Mouse (Mus musculus) lung, postnatal 14 days (tissue): Measurements from ENCODE around the gene Myo3b.
"Not testable (repeated sequence)": the region's sequence is repeated elsewhere in the genome, so short reads cannot be mapped to it uniquely, and the experiment has no call there.

ENCODE experiments used
- DNase-seq: peaks from one replicate; pipeline ENCODE4 v3.0.0; 2021

Gene Myo3b

DNA sequence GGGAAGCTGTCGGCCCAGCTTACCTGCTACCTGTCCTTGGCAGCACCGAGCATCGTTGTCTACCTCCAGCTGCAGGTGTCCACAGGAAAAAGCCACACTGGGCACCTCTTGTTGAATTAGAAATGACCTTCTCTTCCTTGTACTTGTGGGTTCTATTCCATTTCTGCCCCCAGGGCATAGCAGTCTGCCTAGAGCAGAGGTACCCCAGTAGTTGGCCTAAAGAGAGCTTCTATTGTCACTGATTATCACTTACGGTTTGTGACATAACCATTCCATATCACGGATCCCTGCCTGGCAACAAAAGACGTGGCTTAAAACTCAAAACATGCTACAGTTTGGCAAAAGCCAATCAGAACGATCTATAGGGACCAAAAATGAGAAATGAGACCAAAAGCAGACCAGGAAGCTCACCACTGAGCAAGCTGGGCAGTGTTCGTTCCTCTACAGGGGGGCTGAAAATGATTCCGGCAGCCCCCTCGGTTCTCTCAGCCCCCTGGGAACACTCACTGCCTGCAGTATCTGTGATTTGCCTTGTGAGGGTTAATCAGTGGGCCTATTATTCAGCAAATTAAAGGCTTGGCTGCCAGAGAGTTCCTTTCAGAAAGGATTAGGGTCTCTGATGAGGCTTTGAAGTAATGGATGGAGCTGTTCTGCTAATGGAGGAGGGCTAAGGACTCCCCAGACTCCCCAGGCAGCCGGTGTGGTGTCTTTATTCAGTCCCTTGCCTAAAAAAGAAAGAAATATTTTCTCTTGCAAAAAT, 163.1 kb downstream of the Myo3b start:
- DNase-seq: no peak

DNA sequence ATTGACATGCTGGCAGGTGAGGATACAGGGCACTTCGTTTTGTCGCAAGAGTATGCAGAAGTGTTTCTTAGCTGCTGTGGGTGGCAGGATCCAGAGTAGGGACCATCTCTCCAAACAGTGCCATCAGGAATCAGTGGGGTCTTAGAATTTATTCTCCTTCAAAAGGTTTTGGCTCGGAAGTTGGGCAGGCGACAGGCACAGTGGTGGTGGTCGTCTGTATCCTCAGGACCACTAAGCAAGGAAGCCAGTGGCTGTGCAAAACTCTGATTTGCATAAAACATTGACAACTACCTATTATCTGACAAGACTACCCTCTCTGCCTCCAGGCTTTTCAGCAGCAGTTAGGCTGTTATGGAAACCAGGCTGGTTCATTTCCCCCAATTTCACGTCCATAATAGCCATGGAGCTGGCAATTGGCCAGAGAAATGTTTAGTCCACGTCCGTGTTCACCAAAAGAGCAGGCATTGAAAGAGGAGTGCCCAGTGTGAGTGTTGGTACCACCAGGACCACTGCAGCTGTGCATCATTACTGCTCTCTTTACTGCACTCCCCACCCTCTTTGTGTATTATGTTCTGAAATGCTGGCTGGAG, 163.7 kb downstream of the Myo3b start:
- no peak for DNase-seq

DNA sequence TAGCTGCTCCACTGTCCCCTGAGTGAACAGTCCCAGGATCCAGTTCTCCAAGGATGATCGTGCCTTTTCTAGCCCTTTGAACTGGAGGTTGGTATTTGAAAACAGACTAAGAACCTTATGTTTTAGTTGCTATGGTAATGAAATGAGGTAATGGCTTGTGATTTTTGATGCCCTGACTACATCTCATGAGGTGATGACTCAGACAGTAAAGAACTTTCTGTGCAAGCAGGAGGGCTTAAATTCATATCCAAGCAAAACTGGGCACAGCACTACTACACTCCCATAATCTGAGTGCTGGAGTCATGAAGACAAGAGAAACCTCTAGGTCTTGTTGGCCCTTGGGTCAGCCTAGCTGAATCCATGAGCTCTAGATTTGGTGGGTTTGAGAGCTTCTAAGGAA, 169.5 kb downstream of the Myo3b start:
- no peak for DNase-seq

GRCm38 (mm10) chr2:70209790-70210189, 170.9 kb downstream of the Myo3b start:
- DNase-seq: no peak

- no peak for DNase-seq
These were observed 171.8 kb downstream of the Myo3b start for GRCm38 (mm10) chr2:70210427-70211332.

- no peak for DNase-seq
These were observed 175.5 kb downstream of the Myo3b start for GRCm38 (mm10) chr2:70214401-70214800.

GRCm38 (mm10) chr2:70217800-70218199, 178.9 kb downstream of the Myo3b start:
- DNase-seq: no peak

- no peak for DNase-seq
These were observed 179.5 kb downstream of the Myo3b start for GRCm38 (mm10) chr2:70218469-70218868.

GRCm38 (mm10) chr2:70226679-70227078, 187.8 kb downstream of the Myo3b start:
- DNase-seq: peak; percentile 9

DNA sequence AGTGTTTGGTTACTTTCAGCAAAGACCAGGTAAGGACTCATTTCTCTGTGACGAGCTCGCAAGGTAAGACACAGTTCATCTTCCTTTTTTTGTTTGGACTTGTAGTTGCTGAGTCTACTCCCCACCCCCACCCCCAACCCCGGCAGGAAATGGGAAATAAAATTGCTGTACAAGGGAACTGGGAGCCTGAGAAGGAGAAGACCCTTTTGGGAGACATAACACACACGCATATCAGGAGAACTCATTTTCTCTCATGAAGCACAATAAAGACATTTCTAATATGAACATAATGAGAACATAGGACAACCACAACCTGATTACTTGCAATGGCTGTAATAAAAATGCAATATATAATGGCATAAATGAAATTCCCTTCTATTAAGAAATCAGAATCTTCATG, 195.5 kb downstream of the Myo3b start:
- DNase-seq: not testable (repeated sequence)

- no peak for DNase-seq
These were observed 207.1 kb downstream of the Myo3b start for GRCm38 (mm10) chr2:70245981-70246380.

- DNase-seq: no peak
These were observed 209.7 kb downstream of the Myo3b start for GRCm38 (mm10) chr2:70248616-70249015.

GRCm38 (mm10) chr2:70249872-70250271, 210.9 kb downstream of the Myo3b start:
- DNase-seq: no peak

DNA sequence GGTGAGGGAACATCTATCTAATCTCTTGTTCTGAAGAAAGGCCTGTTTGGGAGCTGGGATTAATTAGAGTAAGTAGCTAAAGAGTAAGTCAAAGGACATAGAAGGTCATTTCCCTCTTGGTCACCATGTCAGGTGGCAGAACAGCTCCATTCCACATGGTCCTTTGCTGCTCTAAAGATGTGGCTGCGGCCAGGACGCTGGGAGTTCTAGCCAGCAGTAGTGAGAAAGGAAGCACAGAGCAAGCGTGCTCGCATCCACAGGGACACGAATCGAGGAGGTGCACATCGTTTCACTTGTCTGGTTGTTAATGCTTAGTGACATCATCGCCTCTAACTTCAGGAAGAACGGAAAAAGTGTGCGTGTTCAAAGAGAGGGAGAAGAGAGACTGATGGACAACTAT, 212.3 kb downstream of the Myo3b start:
- no peak for DNase-seq

DNA sequence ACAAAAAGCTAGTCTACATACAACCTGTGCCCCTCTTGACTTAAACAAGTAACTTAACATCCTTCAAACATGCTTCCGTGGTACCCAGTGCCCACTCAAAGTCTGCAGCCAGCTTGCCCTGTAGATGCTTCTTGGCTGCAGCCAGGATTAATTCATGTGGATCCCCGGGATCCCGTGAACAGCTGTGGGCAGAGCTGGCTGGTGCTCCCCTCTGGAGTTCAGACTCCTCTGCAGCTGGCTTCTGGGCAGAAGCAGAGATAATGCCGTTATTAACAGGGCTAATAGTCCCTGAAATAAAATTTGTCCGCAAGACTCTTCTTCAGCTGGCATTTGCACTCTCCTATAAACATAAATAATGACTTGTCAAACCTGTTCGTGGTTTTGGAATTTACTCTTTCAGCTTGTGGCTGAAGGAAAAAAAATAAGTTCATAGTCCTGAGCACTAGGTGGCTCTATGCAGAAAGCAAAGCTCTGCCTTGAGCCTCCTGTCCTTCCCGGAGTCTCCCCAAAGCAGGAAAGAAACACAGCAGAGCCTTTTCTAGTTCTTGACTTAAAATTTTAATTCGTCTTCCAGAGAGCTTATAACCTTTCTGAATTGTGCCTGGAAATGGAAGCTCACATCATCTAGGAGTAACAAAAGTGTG, 220.6 kb downstream of the Myo3b start:
- peak; percentile 12 for DNase-seq

DNA sequence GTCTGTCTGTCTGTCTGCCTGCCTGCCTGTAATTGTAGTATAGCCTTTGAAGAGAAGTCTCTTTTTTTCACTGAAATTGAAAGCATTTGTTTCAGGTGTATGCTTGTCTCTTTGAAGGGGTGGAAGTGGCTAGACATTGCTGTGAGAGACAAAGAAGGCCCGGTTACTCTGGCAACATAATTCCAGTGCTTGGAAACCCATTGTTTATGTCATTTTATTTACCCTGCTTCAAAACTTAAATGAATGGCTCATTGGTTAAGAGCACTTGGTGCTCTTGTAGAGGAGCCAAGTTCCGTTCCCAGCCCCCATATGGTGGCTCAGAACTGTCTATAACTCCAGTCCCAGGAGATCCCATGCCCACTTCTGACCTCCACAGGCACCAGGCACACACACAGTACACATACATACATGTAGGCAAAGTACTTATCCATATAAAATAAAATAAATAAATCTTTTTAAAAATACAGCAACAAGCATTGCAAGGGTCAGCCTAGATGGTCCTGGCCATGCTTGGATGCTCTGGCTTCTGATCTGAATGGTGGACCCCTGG, 221.8 kb downstream of the Myo3b start:
- no peak for DNase-seq

DNA sequence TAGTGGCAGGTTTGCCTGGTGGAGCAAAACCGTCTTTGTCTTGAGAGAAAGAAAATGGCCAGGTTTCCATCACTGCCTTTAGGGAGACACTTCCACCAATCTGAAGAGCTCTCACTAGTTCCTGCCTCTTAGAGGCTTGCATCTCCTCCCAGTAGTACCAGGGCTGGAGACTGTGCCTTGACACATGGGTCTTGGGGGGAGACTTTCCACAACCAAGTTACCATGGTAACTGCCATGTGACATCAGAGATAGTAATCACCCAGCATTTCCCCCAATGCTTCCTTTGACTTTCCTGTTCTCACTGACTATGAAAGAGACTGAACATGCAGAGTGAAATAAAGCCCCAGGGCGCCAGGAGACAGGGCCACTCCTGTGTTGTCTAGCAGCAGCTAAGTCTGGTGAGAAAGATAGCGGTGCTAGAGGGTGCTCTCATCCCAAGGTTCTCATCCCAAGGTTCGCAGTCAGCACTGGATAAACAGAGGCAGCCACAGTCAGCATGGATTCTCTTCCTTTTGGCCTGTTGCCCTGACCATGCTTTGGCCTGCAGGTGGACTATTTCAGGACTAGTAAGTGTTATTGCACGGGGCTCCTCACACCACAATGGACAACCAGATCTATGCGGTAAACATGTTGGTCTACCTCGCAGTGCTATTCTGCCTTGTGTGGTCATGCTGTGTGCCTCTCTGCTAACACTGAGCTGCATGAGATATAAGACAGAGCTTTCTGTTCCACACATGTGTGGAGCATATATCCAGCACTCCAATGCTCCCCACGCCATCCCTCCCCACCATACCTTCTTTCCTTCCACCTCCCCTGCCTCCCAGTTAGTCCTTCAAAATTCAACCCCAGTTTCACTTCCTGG, 223.0 kb downstream of the Myo3b start:
- DNase-seq: no peak

- DNase-seq: peak; percentile 4
These were observed 223.7 kb downstream of the Myo3b start for GRCm38 (mm10) chr2:70262565-70263082.

DNA sequence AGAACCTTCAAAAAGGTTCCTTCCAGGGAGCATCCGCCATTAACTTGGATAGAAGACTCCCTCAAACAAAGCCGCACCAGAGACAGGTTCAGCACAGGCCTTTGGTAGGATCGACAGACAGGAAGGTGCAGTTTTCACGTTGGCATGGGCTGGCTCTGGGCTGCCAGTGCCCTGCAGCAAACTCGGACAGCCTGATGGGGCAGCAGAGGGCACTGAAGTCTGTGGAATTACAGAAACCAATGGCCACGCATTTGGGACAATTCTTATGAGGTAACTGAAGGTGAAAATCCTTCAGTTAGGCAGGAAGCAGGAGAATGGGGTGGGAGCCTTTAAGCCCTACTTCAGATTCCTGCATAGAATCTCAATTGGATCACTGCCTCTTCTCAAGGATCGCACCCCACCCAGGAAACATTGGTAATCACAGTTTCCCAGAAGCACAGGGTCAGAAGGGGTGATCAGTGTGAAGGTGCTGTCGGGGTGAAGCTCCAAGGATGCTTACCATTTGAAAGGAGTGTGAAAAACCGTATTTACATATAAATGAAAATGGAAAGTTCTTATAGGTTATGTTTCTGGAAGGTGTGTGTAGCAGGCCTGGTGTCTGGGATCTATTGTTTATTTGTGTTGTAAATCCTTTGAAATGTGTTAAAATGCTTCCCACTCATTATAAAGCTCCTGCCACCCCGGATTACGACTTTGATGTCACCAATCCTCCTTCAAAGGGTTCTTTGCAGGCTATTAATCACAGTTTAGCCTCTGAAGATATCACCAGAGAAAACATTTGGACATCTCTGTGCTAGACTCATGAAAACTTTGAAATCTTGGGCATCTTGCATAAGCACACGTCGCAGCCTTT, 239.7 kb downstream of the Myo3b start:
- peak; percentile 37 for DNase-seq

DNA sequence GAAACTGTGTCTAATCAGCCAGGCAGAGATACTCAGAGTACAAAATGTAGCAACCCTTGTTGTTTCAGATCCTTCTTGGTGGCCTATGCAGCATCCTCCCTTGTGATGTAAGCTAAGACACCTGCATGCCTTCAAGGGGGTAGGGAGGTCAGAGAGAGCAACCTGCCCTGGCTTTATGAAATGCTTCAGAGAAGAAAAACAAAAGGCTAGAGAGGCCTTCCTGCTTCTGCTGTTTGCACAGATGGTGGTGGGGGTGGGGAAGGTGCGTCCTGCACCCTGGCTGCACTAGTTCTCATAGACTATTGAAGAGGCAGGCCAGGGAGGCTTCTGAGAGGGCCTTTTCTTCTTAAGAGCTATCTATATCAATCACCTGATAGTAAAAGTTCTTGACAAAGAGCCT, 245.2 kb downstream of the Myo3b start:
- no peak for DNase-seq

GRCm38 (mm10) chr2:70291063-70291462, 252.1 kb downstream of the Myo3b start:
- no peak for DNase-seq
